Mouse (Mus musculus) ovary, postnatal 36 days (tissue): ENCODE data around the gene Stk35.
A peak's percentile ranks its signal among the peaks of the same experiment; 100 is the strongest.
"Not testable (repeated sequence)": the region's sequence is repeated elsewhere in the genome, so short reads cannot be mapped to it uniquely, and the experiment has no call there.

Experiments
- DNase-seq: peaks from one replicate; pipeline ENCODE4 v3.0.0; 2022; ENCODE audit warnings: low spot score, mixed read lengths

Stk35 gene

GRCm38 (mm10) chr2:129834881-129835280 lies 34.6 kb downstream of the Stk35 start:
- DNase-seq = no peak

- DNase-seq = no peak
These were observed 36.6 kb downstream of the Stk35 start for GRCm38 (mm10) chr2:129836921-129837320.

GRCm38 (mm10) chr2:129838321-129838720 lies 38.0 kb downstream of the Stk35 start:
- DNase-seq = no peak

- DNase-seq = no peak
These were observed 45.5 kb downstream of the Stk35 start for GRCm38 (mm10) chr2:129845826-129846225.

- DNase-seq = no peak
These were observed 46.2 kb downstream of the Stk35 start for GRCm38 (mm10) chr2:129846501-129846900.

GRCm38 (mm10) chr2:129849078-129849477 lies 48.8 kb downstream of the Stk35 start:
- not testable (repeated sequence) for DNase-seq

- no peak for DNase-seq
These were observed 51.2 kb downstream of the Stk35 start for GRCm38 (mm10) chr2:129851512-129851911.

GRCm38 (mm10) chr2:129863256-129863655 lies 62.9 kb downstream of the Stk35 start:
- DNase-seq = no peak

- no peak for DNase-seq
These were observed 64.6 kb downstream of the Stk35 start for GRCm38 (mm10) chr2:129864958-129865357.

- no peak for DNase-seq
These were observed 68.8 kb downstream of the Stk35 start for GRCm38 (mm10) chr2:129869151-129869550.

- peak; percentile 21 for DNase-seq
These were observed 70.9 kb downstream of the Stk35 start for GRCm38 (mm10) chr2:129871246-129871645.

- no peak for DNase-seq
These were observed 71.8 kb downstream of the Stk35 start for GRCm38 (mm10) chr2:129872071-129872470.

- DNase-seq = peak; percentile 81
These were observed 73.2 kb downstream of the Stk35 start for GRCm38 (mm10) chr2:129873489-129873888.

GRCm38 (mm10) chr2:129874084-129874483 lies 73.8 kb downstream of the Stk35 start:
- no peak for DNase-seq

- DNase-seq = no peak
These were observed 74.3 kb downstream of the Stk35 start for GRCm38 (mm10) chr2:129874509-129875095.

GRCm38 (mm10) chr2:129876935-129877334 lies 76.6 kb downstream of the Stk35 start:
- no peak for DNase-seq

GRCm38 (mm10) chr2:129879817-129880216 lies 79.5 kb downstream of the Stk35 start:
- peak; percentile 64 for DNase-seq

- DNase-seq = no peak
These were observed 79.9 kb downstream of the Stk35 start for GRCm38 (mm10) chr2:129880226-129880625.

- no peak for DNase-seq
These were observed 81.6 kb downstream of the Stk35 start for GRCm38 (mm10) chr2:129881886-129882285.
